Mouse (Mus musculus): Measurements from ENCODE around the gene Gpr15. TPM values are rescaled to one million over a fixed set of nuclear protein-coding genes. Genes with fewer than 3 reads are reported as not detected.

Gpr15 gene
- polyA plus RNA-seq, 1 experiment from 2014 or later = 0.11 TPM

Small RNAs within 50 kb of the gene (microRNA-seq; reads per million reads assigned to microRNA genes)
- gene Gm27564 = not detected

Other genes starting within 250 kb of the Gpr15 start
- gene St3gal6, start 194.8 kb downstream of the Gpr15 start, polyA plus RNA-seq (2016; fragmentation: Nextera tagmentation; extraction: Ambion mirVana) = 4.9 and 9.0 TPM in 2 replicates
- not detected in 2 replicates for gene Gm813, start 102.1 kb downstream of the Gpr15 start, polyA plus RNA-seq (2016; fragmentation: Nextera tagmentation; extraction: Ambion mirVana)
- gene E330017A01Rik, start 80.3 kb downstream of the Gpr15 start, polyA plus RNA-seq (2016; fragmentation: Nextera tagmentation; extraction: Ambion mirVana) = not detected in 2 replicates
- 13.9 and 18.4 TPM in 2 replicates for gene Cpox, start 48.8 kb downstream of the Gpr15 start, polyA plus RNA-seq (2016; fragmentation: Nextera tagmentation; extraction: Ambion mirVana)
- 104 and 115 TPM in 2 replicates for gene Cldnd1, start 8.8 kb upstream of the Gpr15 start, polyA plus RNA-seq (2016; fragmentation: Nextera tagmentation; extraction: Ambion mirVana)
- gene Olfr172, start 44.1 kb upstream of the Gpr15 start, polyA plus RNA-seq (2016; fragmentation: Nextera tagmentation; extraction: Ambion mirVana) = not detected in 2 replicates
- not detected in 2 replicates for gene Olfr173, start 81.2 kb upstream of the Gpr15 start, polyA plus RNA-seq (2016; fragmentation: Nextera tagmentation; extraction: Ambion mirVana)
- gene Olfr175-ps1, start 107.7 kb upstream of the Gpr15 start, polyA plus RNA-seq (2016; fragmentation: Nextera tagmentation; extraction: Ambion mirVana) = not detected in 2 replicates
- gene Olfr177, start 155.7 kb upstream of the Gpr15 start, polyA plus RNA-seq (2016; fragmentation: Nextera tagmentation; extraction: Ambion mirVana) = not detected in 2 replicates
- gene Olfr178, start 173.0 kb upstream of the Gpr15 start, polyA plus RNA-seq (2016; fragmentation: Nextera tagmentation; extraction: Ambion mirVana) = not detected in 2 replicates
- gene Olfr181, start 209.7 kb upstream of the Gpr15 start, polyA plus RNA-seq (2016; fragmentation: Nextera tagmentation; extraction: Ambion mirVana) = not detected in 2 replicates
- not detected in 2 replicates for gene Olfr180, start 210.3 kb upstream of the Gpr15 start, polyA plus RNA-seq (2016; fragmentation: Nextera tagmentation; extraction: Ambion mirVana)